Mouse (Mus musculus): ENCODE results near the gene Lifr.

DNA sequence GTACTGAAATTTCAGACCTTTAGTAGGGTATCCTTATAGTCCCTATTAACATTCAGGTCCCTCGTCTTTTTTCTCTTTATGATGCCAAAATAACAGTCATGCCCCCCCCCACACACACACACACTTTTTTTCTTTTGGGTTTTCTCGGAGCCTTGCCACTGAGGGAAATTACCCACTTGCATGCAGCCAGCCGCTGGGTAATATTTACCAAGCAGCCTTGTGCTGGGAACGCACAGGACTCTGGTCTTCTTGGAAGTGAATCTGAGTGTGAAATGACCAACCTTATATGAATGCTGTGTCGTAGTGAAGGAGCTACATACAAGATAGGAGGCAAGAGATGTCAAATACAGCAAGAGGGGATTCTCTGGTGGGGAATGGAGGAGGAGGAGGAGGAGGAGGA, 24.8 kb upstream of the Lifr start:
- TF ChIP-seq CTCF (IDR thresholded peaks at IDR 0.05; ENCODE audit: insufficient read depth, low read length) (no peak), POLR2A (IDR thresholded peaks at IDR 0.05; ENCODE audit: borderline replicate concordance, extremely low read depth, low read depth, low read length) (no peak)
